Mouse (Mus musculus) neural tube, embryonic 15.5 days (tissue): ENCODE measurements around the gene Tob1. TPM values are rescaled to one million over a fixed set of nuclear protein-coding genes. Genes with fewer than 3 reads are reported as not detected.
A peak's percentile ranks its signal among the peaks of the same experiment; 100 is the strongest.

Experiments
- ATAC-seq: fragments of 200-750 bp; cut with Nextera tagmentation; 2 replicates; pipeline ENCODE4 v1.8.0; 2017; ENCODE audit warnings: mild to moderate bottlenecking, moderate TSS enrichment, moderate library complexity; ENCODE audit not compliant: low FRiP score
- H3K27ac ChIP-seq: fragments of 300-500 bp; sonication (generic); replicated peaks from 2 replicates; pipeline ENCODE4 v1.5.1; 2015; ENCODE audit warnings: mild to moderate bottlenecking, inconsistent platforms
- H3K27me3 ChIP-seq: fragments of 300-500 bp; sonication (generic); replicated peaks from 2 replicates; pipeline ENCODE4 v1.6.1; 2015; ENCODE audit warnings: inconsistent platforms
- H3K36me3 ChIP-seq: fragments of 300-500 bp; sonication (generic); 2 replicates; pipeline ENCODE4 v1.6.1; 2015; ENCODE audit warnings: inconsistent platforms
- H3K4me1 ChIP-seq: fragments of 300-500 bp; sonication (generic); 2 replicates; pipeline ENCODE4 v1.6.1; 2015; ENCODE audit warnings: inconsistent platforms
- H3K4me2 ChIP-seq: fragments of 300-500 bp; sonication (generic); 2 replicates; pipeline ENCODE4 v1.6.1; 2015; ENCODE audit warnings: inconsistent platforms, mild to moderate bottlenecking, moderate library complexity
- H3K4me3 ChIP-seq: fragments of 300-500 bp; sonication (generic); replicated peaks from 2 replicates; pipeline ENCODE4 v1.5.1; 2015; ENCODE audit warnings: mild to moderate bottlenecking, inconsistent platforms
- H3K9ac ChIP-seq: fragments of 300-500 bp; sonication (generic); replicated peaks from 2 replicates; pipeline ENCODE4 v1.6.1; 2015; ENCODE audit warnings: mild to moderate bottlenecking, inconsistent platforms
- H3K9me3 ChIP-seq: fragments of 300-500 bp; sonication (generic); replicated peaks from 2 replicates; pipeline ENCODE4 v1.6.1; 2016; ENCODE audit warnings: inconsistent platforms
- WGBS: fragments of 180-500 bp; shearing (Covaris S2); methylation state at CpG from one replicate; pipeline ENCODE4 v1.1.7; 2015; ENCODE audit warnings: mixed read lengths; 5-methylcytosine and 5-hydroxymethylcytosine counted together
- polyA plus RNA-seq: library from polyadenylated mRNA; unstranded; fragments of >200 nt; fragmentation: Nextera tagmentation; extraction: Ambion mirVana; gene quantifications from 2 replicates; pipeline ENCODE4 v1.2.1, GENCODE M21; 2015

The Tob1 gene
- polyA plus RNA-seq, 1 experiment from 2014 or later, result 31.4 TPM

GRCm38 (mm10) chr11:94199771-94200170 lies 11.5 kb upstream of the Tob1 start:
- Histone ChIP-seq H3K27me3 (no peaks in the 10 kb centered on the region), H3K9me3 (no peaks in the 10 kb centered on the region), H3K4me2 (no peak overlapping the region), H3K9ac (no peak overlapping the region), H3K27ac (no peak overlapping the region), H3K4me1 (peaks cover 1% of the 10 kb centered on the region; the same call in 1 of the 2 replicates), H3K36me3 (no peaks in the 10 kb centered on the region), H3K4me3 (no peak overlapping the region)
- ATAC-seq, result no peak
- 76% methylated on average over 2 of the region's 2 CpGs for WGBS

GRCm38 (mm10) chr11:94200422-94200821 lies 10.8 kb upstream of the Tob1 start:
- Histone ChIP-seq H3K36me3 (no peaks in the 10 kb centered on the region), H3K4me3 (no peak overlapping the region), H3K27ac (no peak overlapping the region), H3K4me1 (no peaks in the 10 kb centered on the region), H3K4me2 (no peak overlapping the region), H3K9ac (no peak overlapping the region), H3K27me3 (no peaks in the 10 kb centered on the region), H3K9me3 (no peaks in the 10 kb centered on the region)
- WGBS, result 86% methylated on average over 4 of the region's 4 CpGs
- ATAC-seq, result no peak

GRCm38 (mm10) chr11:94202106-94202505 lies 9.1 kb upstream of the Tob1 start:
- no peaks in the 10 kb centered on the region for H3K27me3 ChIP-seq
- H3K9ac ChIP-seq, result no peak overlapping the region
- no peak overlapping the region for H3K4me2 ChIP-seq
- H3K9me3 ChIP-seq, result no peaks in the 10 kb centered on the region
- ATAC-seq, result no peak
- H3K36me3 ChIP-seq, result no peaks in the 10 kb centered on the region
- H3K4me1 ChIP-seq, result no peaks in the 10 kb centered on the region
- no peak overlapping the region for H3K4me3 ChIP-seq
- H3K27ac ChIP-seq, result no peak overlapping the region
- 89% methylated on average over 5 of the region's 5 CpGs for WGBS

GRCm38 (mm10) chr11:94203066-94203465 lies 8.2 kb upstream of the Tob1 start:
- H3K4me1 ChIP-seq, result no peaks in the 10 kb centered on the region
- no peaks in the 10 kb centered on the region for H3K27me3 ChIP-seq
- no peak overlapping the region for H3K4me3 ChIP-seq
- no peak overlapping the region for H3K27ac ChIP-seq
- no peak for ATAC-seq
- no peaks in the 10 kb centered on the region for H3K9me3 ChIP-seq
- H3K9ac ChIP-seq, result no peak overlapping the region
- WGBS, result 89% methylated on average over 3 of the region's 3 CpGs
- H3K4me2 ChIP-seq, result no peak overlapping the region
- no peaks in the 10 kb centered on the region for H3K36me3 ChIP-seq

- Histone ChIP-seq H3K4me3 (no peak overlapping the region), H3K27ac (no peak overlapping the region), H3K36me3 (no peaks in the 10 kb centered on the region), H3K4me1 (no peaks in the 10 kb centered on the region), H3K4me2 (no peak overlapping the region), H3K27me3 (no peaks in the 10 kb centered on the region), H3K9me3 (no peaks in the 10 kb centered on the region), H3K9ac (no peak overlapping the region)
- no peak for ATAC-seq
- WGBS, result 45% methylated on average over 10 of the region's 10 CpGs
Measured at GRCm38 (mm10) chr11:94206398-94207114, 4.7 kb upstream of the Tob1 start.

GRCm38 (mm10) chr11:94208811-94209675 lies 2.2 kb upstream of the Tob1 start:
- no peak for ATAC-seq
- Histone ChIP-seq H3K27ac (peak overlapping the region; percentile 99), H3K4me3 (no peak overlapping the region)

GRCm38 (mm10) chr11:94209695-94210131 lies 1.5 kb upstream of the Tob1 start:
- Histone ChIP-seq H3K27ac (peak overlapping the region; percentile 99), H3K4me1 (peaks cover 18% of the 10 kb centered on the region), H3K4me2 (peak overlapping the region; percentile 98), H3K9ac (peak overlapping the region; percentile 71), H3K36me3 (no peaks in the 10 kb centered on the region; the same call in 1 of the 2 replicates), H3K4me3 (peak overlapping the region; percentile 94), H3K9me3 (no peaks in the 10 kb centered on the region), H3K27me3 (no peaks in the 10 kb centered on the region)
- ATAC-seq, result no peak
- 2% methylated on average over 14 of the region's 14 CpGs for WGBS

More at GRCm38 (mm10) chr11:94208811-94209675, 2.2 kb upstream of the Tob1 start:
- H3K4me1 ChIP-seq, result peaks cover 12% of the 10 kb centered on the region
- H3K9ac ChIP-seq, result no peak overlapping the region
- no peaks in the 10 kb centered on the region for H3K27me3 ChIP-seq
- peak overlapping the region; percentile 98 for H3K4me2 ChIP-seq
- WGBS, result 33% methylated on average over 8 of the region's 8 CpGs
- no peaks in the 10 kb centered on the region for H3K9me3 ChIP-seq
- H3K36me3 ChIP-seq, result no peaks in the 10 kb centered on the region; the same call in 1 of the 2 replicates

GRCm38 (mm10) chr11:94210191-94211086 lies 815 bp upstream of the Tob1 start:
- Histone ChIP-seq H3K9me3 (no peaks in the 10 kb centered on the region), H3K27ac (peak overlapping the region; percentile 99), H3K4me1 (peaks cover 19% of the 10 kb centered on the region), H3K4me2 (peak overlapping the region; percentile 98), H3K4me3 (peak overlapping the region; percentile 94), H3K27me3 (no peaks in the 10 kb centered on the region), H3K9ac (peak overlapping the region; percentile 71), H3K36me3 (peaks cover under 1% of the 10 kb centered on the region; the same call in 1 of the 2 replicates)
- WGBS, result under 1% methylated on average over 47 of the region's 56 CpGs
- ATAC-seq, result peak; percentile 85

- Histone ChIP-seq H3K4me2 (peak overlapping the region; percentile 55), H3K4me3 (peak overlapping the region; percentile 94), H3K27ac (peak overlapping the region; percentile 98), H3K4me1 (peaks cover 29% of the 10 kb centered on the region), H3K36me3 (peaks cover 2% of the 10 kb centered on the region; the same call in 1 of the 2 replicates), H3K27me3 (no peaks in the 10 kb centered on the region), H3K9me3 (no peaks in the 10 kb centered on the region), H3K9ac (peak overlapping the region; percentile 99)
- peak; percentile 16 for ATAC-seq
- WGBS, result 1% methylated on average over 49 of the region's 61 CpGs
Measured at GRCm38 (mm10) chr11:94211651-94212488, 616 bp downstream of the Tob1 start.

GRCm38 (mm10) chr11:94212489-94212836 lies 1.2 kb downstream of the Tob1 start:
- H3K27me3 ChIP-seq, result no peaks in the 10 kb centered on the region
- peaks cover 2% of the 10 kb centered on the region; the same call in 1 of the 2 replicates for H3K36me3 ChIP-seq
- 2% methylated on average over 7 of the region's 7 CpGs for WGBS
- no peak for ATAC-seq
- H3K9me3 ChIP-seq, result no peaks in the 10 kb centered on the region
- H3K4me1 ChIP-seq, result peaks cover 29% of the 10 kb centered on the region
- H3K4me2 ChIP-seq, result peak overlapping the region; percentile 55
- H3K4me3 ChIP-seq, result peak overlapping the region; percentile 94
- peak overlapping the region; percentile 99 for H3K9ac ChIP-seq
- peak overlapping the region; percentile 98 for H3K27ac ChIP-seq
